Mouse (Mus musculus) hindbrain, embryonic 16.5 days (tissue): Measurements from ENCODE around the gene Obscn. TPM values are rescaled to one million over a fixed set of nuclear protein-coding genes. Genes with fewer than 3 reads are reported as not detected.

ENCODE experiments used
- ATAC-seq: fragments of 200-750 bp; cut with Nextera tagmentation; 2 replicates; pipeline ENCODE4 v1.8.0; 2017; ENCODE audit warnings: moderate TSS enrichment, moderate library complexity
- H3K27ac ChIP-seq: fragments of 300-500 bp; sonication (generic); 2 replicates; pipeline ENCODE4 v1.5.1; 2014; ENCODE audit warnings: low read depth, mild to moderate bottlenecking, control low read depth, low read length, moderate library complexity
- H3K27me3 ChIP-seq: fragments of 300-500 bp; sonication (generic); replicated peaks from 2 replicates; pipeline ENCODE4 v1.6.1; 2014; ENCODE audit warnings: low read length; ENCODE audit not compliant: control insufficient read depth, insufficient read depth
- H3K36me3 ChIP-seq: fragments of 300-500 bp; sonication (generic); 2 replicates; pipeline ENCODE4 v1.6.1; 2014; ENCODE audit warnings: mild to moderate bottlenecking, low read length, moderate library complexity, mixed read lengths; ENCODE audit not compliant: control insufficient read depth, insufficient read depth
- H3K4me1 ChIP-seq: fragments of 300-500 bp; sonication (generic); 2 replicates; pipeline ENCODE4 v1.6.1; 2014; ENCODE audit warnings: low read depth, low read length; ENCODE audit not compliant: control insufficient read depth, insufficient read depth
- H3K4me2 ChIP-seq: fragments of 300-500 bp; sonication (generic); 2 replicates; pipeline ENCODE4 v1.6.1; 2014; ENCODE audit warnings: mild to moderate bottlenecking, low read length, control low read depth, moderate library complexity
- H3K4me3 ChIP-seq: fragments of 300-500 bp; sonication (generic); 2 replicates; pipeline ENCODE4 v1.5.1; 2014; ENCODE audit warnings: mild to moderate bottlenecking, low read length, control low read depth, moderate library complexity
- H3K9ac ChIP-seq: fragments of 300-500 bp; sonication (generic); 2 replicates; pipeline ENCODE4 v1.6.1; 2014; ENCODE audit warnings: low read depth, mild to moderate bottlenecking, control low read depth, low read length, moderate library complexity
- H3K9me3 ChIP-seq: fragments of 300-500 bp; sonication (generic); 2 replicates; pipeline ENCODE4 v1.6.1; 2014; ENCODE audit warnings: mild to moderate bottlenecking, low read length, moderate library complexity; ENCODE audit not compliant: control insufficient read depth
- WGBS: fragments of 180-500 bp; shearing (Covaris S2); extraction: QIAGEN DNeasy Blood & Tissue Kit; methylation state at CpG from one replicate; pipeline ENCODE4 v1.1.7; 2014; 5-methylcytosine and 5-hydroxymethylcytosine counted together
- polyA plus RNA-seq: library from polyadenylated mRNA; unstranded; fragments of >200 nt; fragmentation: Nextera tagmentation; extraction: Ambion mirVana; gene quantifications from 2 replicates; pipeline ENCODE4 v1.2.1, GENCODE M21; 2015

The Obscn gene
- polyA plus RNA-seq, 1 experiment from 2014 or later: 0.48 TPM

GRCm38 (mm10) chr11:59165616-59166241 lies 29.5 kb upstream of the Obscn start:
- Histone ChIP-seq H3K9me3 (no peaks in the 10 kb centered on the region), H3K36me3 (no peaks in the 10 kb centered on the region), H3K27me3 (no peaks in the 10 kb centered on the region), H3K4me3 (no peak overlapping the region), H3K27ac (no peak overlapping the region), H3K4me1 (peaks cover 17% of the 10 kb centered on the region), H3K9ac (no peak overlapping the region), H3K4me2 (no peak overlapping the region)
- WGBS: 30% methylated on average over 2 of the region's 2 CpGs
- ATAC-seq: no peak

- no peak overlapping the region; the same call in 1 of the 2 replicates for H3K4me3 ChIP-seq
- H3K27ac ChIP-seq: peak overlapping the region; percentile 100
- ATAC-seq: no peak
- H3K9me3 ChIP-seq: no peaks in the 10 kb centered on the region
- no peak overlapping the region; the same call in 1 of the 2 replicates for H3K9ac ChIP-seq
- peaks cover 17% of the 10 kb centered on the region for H3K4me1 ChIP-seq
- 87% methylated on average over 9 of the region's 9 CpGs for WGBS
- peak overlapping the region; percentile 87 for H3K4me2 ChIP-seq
- no peaks in the 10 kb centered on the region for H3K36me3 ChIP-seq
- H3K27me3 ChIP-seq: no peaks in the 10 kb centered on the region
These were observed 28.2 kb upstream of the Obscn start for GRCm38 (mm10) chr11:59164384-59164783.

- no peaks in the 10 kb centered on the region for H3K36me3 ChIP-seq
- peak within 1 kb of the TSS; percentile 98 for H3K9ac ChIP-seq
- ATAC-seq: peak; percentile 99
- H3K4me3 ChIP-seq: peak within 1 kb of the TSS; percentile 80
- H3K27me3 ChIP-seq: no peaks in the 10 kb centered on the region
- H3K4me2 ChIP-seq: peak within 1 kb of the TSS; percentile 87
- peak within 1 kb of the TSS; percentile 100 for H3K27ac ChIP-seq
- H3K4me1 ChIP-seq: peaks cover 17% of the 10 kb centered on the region
- WGBS: 4% methylated on average over 45 of the region's 68 CpGs
- no peaks in the 10 kb centered on the region for H3K9me3 ChIP-seq
These were observed 27.3 kb upstream of the Obscn start, which contains the start of gene Iba57 for GRCm38 (mm10) chr11:59163255-59164236. Gene Iba57, minus strand, starts transcription at chr11:59163739.

- peak overlapping the region; percentile 87 for H3K4me2 ChIP-seq
- peaks cover 17% of the 10 kb centered on the region for H3K4me1 ChIP-seq
- peak overlapping the region; percentile 100 for H3K27ac ChIP-seq
- H3K27me3 ChIP-seq: no peaks in the 10 kb centered on the region
- H3K9me3 ChIP-seq: no peaks in the 10 kb centered on the region
- WGBS: 52% methylated on average over 9 of the region's 9 CpGs
- peak overlapping the region; percentile 59 for H3K9ac ChIP-seq
- no peak; the same call in 1 of the 2 replicates for ATAC-seq
- peaks cover 8% of the 10 kb centered on the region; the same call in 1 of the 2 replicates for H3K36me3 ChIP-seq
- H3K4me3 ChIP-seq: peak overlapping the region; percentile 80
These were observed 26.4 kb upstream of the Obscn start for GRCm38 (mm10) chr11:59162443-59163254.

GRCm38 (mm10) chr11:59161398-59161797 lies 25.2 kb upstream of the Obscn start:
- ATAC-seq: no peak
- WGBS: 70% methylated on average over 5 of the region's 5 CpGs

GRCm38 (mm10) chr11:59159558-59159957 lies 23.4 kb upstream of the Obscn start:
- no peak overlapping the region for H3K9ac ChIP-seq
- peaks cover 17% of the 10 kb centered on the region for H3K4me1 ChIP-seq
- H3K27me3 ChIP-seq: no peaks in the 10 kb centered on the region
- ATAC-seq: no peak
- WGBS: 79% methylated on average over 4 of the region's 4 CpGs
- H3K9me3 ChIP-seq: no peaks in the 10 kb centered on the region
- no peak overlapping the region for H3K4me3 ChIP-seq
- no peak overlapping the region for H3K27ac ChIP-seq
- peaks cover 12% of the 10 kb centered on the region; the same call in 1 of the 2 replicates for H3K36me3 ChIP-seq
- no peak overlapping the region for H3K4me2 ChIP-seq

More at GRCm38 (mm10) chr11:59161398-59161797, 25.2 kb upstream of the Obscn start:
- Histone ChIP-seq H3K36me3 (peaks cover 8% of the 10 kb centered on the region; the same call in 1 of the 2 replicates), H3K4me1 (peaks cover 17% of the 10 kb centered on the region), H3K4me2 (no peak overlapping the region), H3K9ac (no peak overlapping the region), H3K27ac (no peak overlapping the region), H3K4me3 (no peak overlapping the region), H3K27me3 (no peaks in the 10 kb centered on the region), H3K9me3 (no peaks in the 10 kb centered on the region)

GRCm38 (mm10) chr11:59159099-59159498 lies 22.9 kb upstream of the Obscn start:
- ATAC-seq: no peak
- no peak overlapping the region for H3K27ac ChIP-seq
- no peaks in the 10 kb centered on the region for H3K27me3 ChIP-seq
- H3K9ac ChIP-seq: no peak overlapping the region
- peaks cover 15% of the 10 kb centered on the region for H3K4me1 ChIP-seq
- H3K4me3 ChIP-seq: no peak overlapping the region
- H3K4me2 ChIP-seq: no peak overlapping the region
- H3K36me3 ChIP-seq: peaks cover 12% of the 10 kb centered on the region; the same call in 1 of the 2 replicates
- WGBS: 91% methylated on average over 13 of the region's 13 CpGs
- H3K9me3 ChIP-seq: no peaks in the 10 kb centered on the region

GRCm38 (mm10) chr11:59155900-59156299 lies 19.7 kb upstream of the Obscn start:
- H3K4me1 ChIP-seq: no peaks in the 10 kb centered on the region
- WGBS: 86% methylated on average over 5 of the region's 5 CpGs
- H3K27ac ChIP-seq: no peak overlapping the region
- no peaks in the 10 kb centered on the region for H3K9me3 ChIP-seq
- no peak overlapping the region for H3K4me3 ChIP-seq
- ATAC-seq: no peak
- no peak overlapping the region for H3K9ac ChIP-seq
- peaks cover 12% of the 10 kb centered on the region; the same call in 1 of the 2 replicates for H3K36me3 ChIP-seq
- H3K4me2 ChIP-seq: no peak overlapping the region
- no peaks in the 10 kb centered on the region for H3K27me3 ChIP-seq
